Mouse (Mus musculus) kidney, postnatal 25 days (tissue): ENCODE measurements at regions not wholly inside any gene's neighbourhood (a gene's known extent, or its start where the extent isn't known, plus 50 kb on each side); places are given as distances from the start of the nearest gene placed in this dataset.

ENCODE experiments used
- DNase-seq, 2 experiments: peaks; one replicate each; pipeline ENCODE4 v3.0.0; 2021; ENCODE audit warnings: mixed read lengths in 2 of 2

- no peak for DNase-seq
These were observed 203.6 kb upstream of the Nrip1 start for GRCm38 (mm10) chr16:76577206-76577605.

GRCm38 (mm10) chr16:76575281-76575680, 201.7 kb upstream of the Nrip1 start:
- DNase-seq: no peak

GRCm38 (mm10) chr16:76566220-76566619, 192.6 kb upstream of the Nrip1 start:
- DNase-seq: peak; percentile 25 to 38

GRCm38 (mm10) chr16:76554846-76555245, 181.2 kb upstream of the Nrip1 start:
- DNase-seq: no peak

GRCm38 (mm10) chr16:76549628-76550027, 176.0 kb upstream of the Nrip1 start:
- no peak for DNase-seq

GRCm38 (mm10) chr16:76547087-76547486, 173.5 kb upstream of the Nrip1 start:
- no peak for DNase-seq

GRCm38 (mm10) chr16:76546632-76547031, 173.0 kb upstream of the Nrip1 start:
- no peak for DNase-seq

- DNase-seq: peak in 1 of 2 experiments; percentile 33
These were observed 172.3 kb upstream of the Nrip1 start for GRCm38 (mm10) chr16:76545942-76546341.

GRCm38 (mm10) chr16:76544972-76545371, 171.3 kb upstream of the Nrip1 start:
- no peak for DNase-seq

- DNase-seq: no peak
These were observed 167.3 kb upstream of the Nrip1 start for GRCm38 (mm10) chr16:76540964-76541363.

GRCm38 (mm10) chr16:76540328-76540923, 166.8 kb upstream of the Nrip1 start:
- DNase-seq: no peak

- DNase-seq: peak; percentile 36 to 64
These were observed 166.0 kb upstream of the Nrip1 start for GRCm38 (mm10) chr16:76539669-76540068.

- no peak for DNase-seq
These were observed 164.2 kb upstream of the Nrip1 start for GRCm38 (mm10) chr16:76537871-76538270.

- peak; percentile 28 to 45 for DNase-seq
These were observed 159.2 kb upstream of the Nrip1 start for GRCm38 (mm10) chr16:76532928-76533217.

- peak; percentile 49 to 56 for DNase-seq
These were observed 158.7 kb upstream of the Nrip1 start for GRCm38 (mm10) chr16:76532142-76532927.

GRCm38 (mm10) chr16:76530886-76531285, 157.3 kb upstream of the Nrip1 start:
- peak in 1 of 2 experiments; percentile 45 for DNase-seq

- DNase-seq: no peak
These were observed 156.0 kb upstream of the Nrip1 start for GRCm38 (mm10) chr16:76529613-76530012.

GRCm38 (mm10) chr16:76527106-76527949, 153.7 kb upstream of the Nrip1 start:
- DNase-seq: peak in 1 of 2 experiments; percentile 41

- no peak for DNase-seq
These were observed 151.9 kb upstream of the Nrip1 start for GRCm38 (mm10) chr16:76525563-76525962.

GRCm38 (mm10) chr16:76524921-76525320, 151.3 kb upstream of the Nrip1 start:
- DNase-seq: no peak

GRCm38 (mm10) chr16:76521142-76521541, 147.5 kb upstream of the Nrip1 start:
- no peak for DNase-seq

GRCm38 (mm10) chr16:76520643-76520993, 147.0 kb upstream of the Nrip1 start:
- no peak for DNase-seq

GRCm38 (mm10) chr16:76519911-76520642, 146.4 kb upstream of the Nrip1 start:
- no peak for DNase-seq
